Mouse (Mus musculus): ENCODE results near the gene Arf3.

The Arf3 gene

DNA sequence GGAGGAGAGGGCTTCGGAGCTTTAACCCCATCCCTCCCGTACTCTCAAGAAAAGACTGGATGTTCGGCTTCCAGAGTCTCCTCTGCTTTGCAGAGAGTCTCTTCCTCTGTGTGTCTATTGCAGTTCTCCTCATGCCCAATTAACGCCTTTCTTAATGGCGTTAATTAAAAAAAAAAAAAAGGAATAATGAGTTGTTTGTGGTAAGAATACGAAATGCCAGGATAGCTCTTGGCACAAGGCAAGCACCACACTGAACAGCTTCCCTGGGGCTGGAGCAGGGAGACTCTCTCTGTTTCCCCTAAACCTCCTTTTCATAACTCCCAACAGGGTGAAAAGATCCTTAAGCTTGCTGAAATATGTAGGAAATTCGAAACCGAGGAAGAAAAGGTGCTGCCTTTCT lies 40.8 kb downstream of the Arf3 start:
- no peak for DNase-seq (ENCODE audit: low read depth)

DNA sequence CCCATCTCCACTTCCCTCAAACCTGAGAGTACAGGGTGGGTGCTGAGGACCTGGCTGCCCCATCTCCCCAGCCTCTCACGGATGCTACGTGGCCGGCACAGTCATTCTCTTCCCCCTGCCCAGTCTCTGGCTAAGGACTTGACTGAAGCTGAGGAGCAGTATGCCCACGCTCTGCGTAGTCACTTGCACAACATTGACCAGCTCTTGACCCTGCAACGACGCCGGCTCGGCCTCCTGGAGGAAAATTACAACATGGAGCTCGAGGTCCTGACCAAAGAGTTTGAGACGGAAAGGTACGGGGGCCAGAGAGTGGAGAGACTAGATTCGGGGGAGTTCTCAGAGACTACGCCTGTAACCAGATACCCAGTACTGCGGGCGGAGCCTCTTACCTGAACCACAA lies 45.7 kb downstream of the Arf3 start:
- no peak for DNase-seq (ENCODE audit: low read depth)

DNA sequence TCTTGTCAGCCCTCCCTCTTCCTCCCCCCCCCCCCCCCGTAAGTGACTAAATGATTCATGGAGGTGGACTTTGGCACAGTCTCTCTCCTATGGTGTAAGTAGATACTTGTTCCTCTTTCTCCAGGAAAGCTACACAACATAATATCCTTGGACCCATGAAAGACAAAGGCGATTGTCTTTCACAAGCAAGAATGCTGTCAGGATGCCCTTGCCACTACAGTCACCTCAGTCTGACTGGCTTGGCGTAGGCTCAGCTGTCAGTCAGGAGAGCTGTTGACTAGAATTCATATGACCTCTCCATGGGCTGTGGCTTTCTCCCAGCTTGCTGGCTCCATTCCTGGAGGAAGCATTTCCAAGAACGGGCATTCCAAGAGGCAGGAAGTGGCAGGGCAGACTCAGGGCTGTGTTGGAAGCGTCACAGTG lies 48.8 kb downstream of the Arf3 start:
- peak; percentile 79 for DNase-seq (ENCODE audit: low read depth)

DNA sequence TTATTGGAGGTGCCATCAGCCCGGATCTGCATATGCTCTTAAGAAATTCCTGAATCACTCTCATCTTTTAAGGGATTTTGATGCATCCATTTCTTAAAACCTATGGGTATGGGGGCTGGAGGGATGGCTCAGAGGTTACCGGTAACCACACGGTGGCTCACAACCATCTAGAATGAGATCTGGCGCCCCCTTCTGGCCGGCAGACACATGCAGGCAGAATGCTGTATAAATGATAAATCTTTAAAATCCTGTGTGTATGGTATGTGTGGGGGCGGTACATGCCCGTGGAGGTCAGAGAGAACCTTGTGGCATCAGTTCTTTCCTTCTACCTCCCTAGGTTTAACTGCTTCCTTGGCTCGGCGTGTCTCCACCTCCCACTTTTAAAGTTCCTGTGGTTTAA lies 52.6 kb downstream of the Arf3 start:
- peak; percentile 79 for DNase-seq (ENCODE audit: low read depth)

DNA sequence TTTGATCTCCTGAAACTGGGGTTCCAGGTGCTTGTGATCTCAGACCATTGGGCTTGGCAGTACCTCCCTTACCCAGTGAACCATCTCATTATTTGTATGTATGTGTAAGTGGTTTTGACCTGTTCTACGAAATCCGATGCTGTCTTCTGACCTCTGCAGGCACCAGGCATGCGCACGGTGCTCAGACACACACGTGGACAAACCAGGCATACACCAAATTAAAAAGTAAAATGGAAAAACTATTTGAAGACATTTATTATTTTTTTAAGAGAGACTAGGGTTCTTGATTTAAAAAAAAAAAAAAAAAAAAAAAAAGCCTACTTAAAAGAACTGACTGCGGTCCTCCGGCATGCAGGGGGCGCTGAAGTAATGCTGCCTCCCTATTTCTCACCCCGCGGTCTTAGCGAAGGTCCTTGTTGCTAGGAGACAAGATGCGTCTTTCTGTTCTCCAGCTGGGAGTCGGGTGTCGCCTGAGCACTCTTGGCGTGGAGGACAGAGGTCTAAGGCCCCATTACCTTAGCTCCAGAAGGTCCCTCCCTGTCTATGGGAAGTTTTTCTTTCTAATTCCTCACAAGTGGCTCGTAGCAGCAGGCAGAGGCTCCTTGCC lies 55.1 kb downstream of the Arf3 start, which contains the start of gene Ccdc65:
Ccdc65 (plus strand) TSS at position 442 of the 607 bp plus-strand sequence.
- DNase-seq (ENCODE audit: low read depth) = peak; percentile 92

DNA sequence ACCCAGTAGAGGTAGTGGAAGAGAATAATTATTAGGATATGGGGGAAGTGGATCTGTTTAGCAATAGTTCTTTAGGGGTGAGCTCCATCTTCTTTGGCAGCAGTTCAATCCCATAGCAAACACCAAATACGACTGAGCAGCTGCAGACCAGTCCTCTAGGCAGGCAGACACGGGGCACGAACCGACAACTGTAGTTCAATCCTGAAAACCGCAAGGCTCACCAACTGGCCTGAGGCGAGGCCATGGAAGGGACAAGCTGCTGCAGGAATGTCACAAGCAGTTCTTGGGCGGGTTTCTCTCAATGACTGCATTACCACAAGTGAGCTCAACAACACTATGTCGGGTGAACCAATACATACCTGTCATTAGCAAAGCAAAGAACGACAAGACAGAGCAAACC lies 58.7 kb downstream of the Arf3 start:
- DNase-seq (ENCODE audit: low read depth) = no peak

DNA sequence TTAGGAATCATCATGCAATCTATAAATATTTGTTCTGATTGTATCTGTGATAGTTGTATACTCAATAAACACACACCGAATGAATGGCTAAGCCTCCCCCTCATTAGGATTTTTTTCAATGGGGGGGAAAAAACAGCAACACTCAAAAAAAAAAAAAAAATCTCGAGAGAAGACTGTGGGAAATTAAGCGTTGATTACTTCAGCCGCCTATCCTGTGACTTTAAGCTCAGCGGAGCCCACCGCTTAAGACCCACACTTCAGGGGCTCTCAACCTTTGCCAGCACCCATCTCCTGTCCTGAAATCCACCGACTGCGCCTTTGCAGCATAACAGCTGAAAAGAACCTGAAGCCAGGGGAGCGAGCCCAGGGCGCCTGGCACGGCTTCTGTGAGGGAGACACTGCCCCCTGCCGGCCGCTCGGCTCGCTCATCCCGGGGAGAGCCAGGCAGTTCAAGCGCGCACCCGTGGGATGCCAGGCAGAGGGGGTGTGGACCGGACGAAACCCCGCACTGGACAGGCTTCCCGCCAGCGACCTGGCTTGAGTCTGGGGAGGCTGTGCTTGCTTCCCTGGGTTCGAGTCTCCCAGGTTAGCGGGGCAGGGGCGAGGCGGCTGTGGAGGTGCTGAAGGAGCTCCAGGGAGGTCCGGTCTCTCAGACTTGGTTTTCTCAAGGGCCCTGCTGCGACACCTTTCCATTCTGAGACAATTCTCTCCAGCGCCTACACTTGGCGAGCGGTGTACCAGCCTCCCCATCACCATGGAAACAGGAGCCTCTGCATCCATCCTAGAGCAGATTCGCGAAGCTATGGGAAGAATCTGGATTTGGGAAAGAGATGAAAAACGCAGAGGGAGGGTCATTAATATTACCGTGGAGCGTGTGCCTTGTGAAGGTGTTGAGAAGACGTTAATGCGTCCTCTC lies 63.6 kb downstream of the Arf3 start:
- DNase-seq (ENCODE audit: low read depth) = peak; percentile 77

DNA sequence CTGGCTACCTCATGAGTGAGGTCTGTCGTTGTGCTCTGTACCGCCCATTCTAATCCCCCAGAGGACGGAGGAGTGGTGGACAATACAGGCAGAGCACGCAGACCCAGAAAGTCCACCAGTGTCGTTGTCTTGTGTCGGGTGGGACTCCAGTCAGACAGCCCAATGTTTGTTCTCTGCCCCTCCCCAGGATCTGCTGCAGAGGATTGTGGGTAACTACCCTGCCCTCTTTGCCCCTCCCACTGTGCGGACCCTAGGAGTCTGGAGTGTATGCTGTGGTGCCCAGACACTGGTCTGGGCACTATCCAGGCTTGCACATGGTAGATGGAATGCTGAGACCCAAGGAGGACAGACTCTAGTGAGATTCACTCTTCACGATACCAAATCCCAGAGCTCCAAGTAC lies 66.8 kb downstream of the Arf3 start:
- DNase-seq (ENCODE audit: low read depth) = no peak

DNA sequence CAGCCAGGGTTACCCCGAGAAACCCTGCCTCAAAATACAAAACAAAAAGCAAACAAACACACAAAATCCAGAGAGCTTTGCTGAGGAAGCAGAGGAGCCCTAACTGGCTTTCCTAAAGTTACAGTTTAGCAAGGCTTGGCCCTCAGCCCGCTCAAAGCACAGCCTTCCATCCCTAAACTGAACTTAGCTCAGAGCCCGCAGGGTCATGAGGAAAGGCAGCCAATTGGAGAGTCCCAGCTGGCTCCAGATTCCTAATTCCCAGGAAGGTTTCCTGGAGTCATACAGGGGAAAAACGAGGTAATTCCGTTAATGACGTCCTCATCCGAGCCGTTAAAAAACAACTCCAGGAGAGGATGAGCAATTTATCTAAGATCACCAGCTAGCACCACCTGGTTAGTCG lies 67.3 kb downstream of the Arf3 start:
- no peak for DNase-seq (ENCODE audit: low read depth)

DNA sequence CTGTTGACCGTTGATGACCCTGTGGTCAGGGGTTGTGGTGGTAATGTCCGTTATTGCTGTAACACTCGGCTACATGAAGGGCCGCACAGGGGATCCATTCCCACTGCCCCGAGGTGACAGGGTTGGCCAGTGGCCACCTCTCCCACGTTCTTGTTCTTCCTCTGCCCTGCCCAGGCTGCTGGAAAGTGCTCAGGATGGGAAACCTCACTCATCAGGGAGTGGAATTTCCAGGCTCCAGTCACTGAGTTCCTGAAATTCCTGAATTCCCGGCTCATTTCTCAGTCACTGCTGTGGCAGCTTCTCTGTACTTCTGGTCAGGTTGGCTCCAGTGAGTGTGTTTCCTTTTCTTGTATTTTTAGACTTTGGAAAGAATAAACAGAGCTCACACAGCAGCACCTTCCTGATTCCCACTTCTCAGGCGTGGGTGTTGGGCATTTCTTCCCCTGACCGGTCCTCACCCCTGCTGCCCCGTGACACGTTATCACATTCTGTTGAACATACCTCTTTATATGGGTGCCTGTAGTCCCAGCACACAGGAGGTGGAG lies 70.8 kb downstream of the Arf3 start:
- DNase-seq (ENCODE audit: low read depth) = peak; percentile 84

DNA sequence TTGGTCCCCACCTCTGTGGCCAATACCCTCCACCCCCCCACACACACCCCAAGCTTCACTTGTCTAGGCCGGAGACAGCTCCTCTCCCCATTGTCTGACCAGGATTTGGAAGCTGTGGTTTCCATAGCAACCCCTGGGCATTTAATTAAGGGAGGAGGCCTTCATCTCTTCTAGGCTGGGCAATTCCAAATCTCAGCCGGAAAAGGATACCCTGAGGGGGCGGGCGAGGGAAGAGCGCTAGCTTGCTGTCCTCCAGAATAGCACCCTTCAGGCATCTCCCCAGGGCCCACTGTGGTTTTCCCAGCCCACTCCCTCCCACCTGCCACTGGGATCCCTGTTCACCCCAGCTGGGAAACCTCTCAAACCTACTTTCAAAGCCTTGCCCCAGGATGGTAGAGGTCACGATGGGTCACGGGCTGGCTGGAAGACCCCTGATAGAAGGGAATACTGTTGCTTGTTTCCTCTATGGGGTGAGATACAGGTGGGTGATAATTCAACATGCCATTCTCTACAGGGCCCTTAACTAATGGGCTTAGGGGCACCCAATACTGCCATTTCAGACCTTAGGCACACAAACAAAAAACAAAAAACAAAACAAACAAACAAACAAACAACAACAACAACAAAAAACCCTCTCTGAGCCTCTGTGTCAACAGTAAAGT lies 71.4 kb downstream of the Arf3 start:
- DNase-seq (ENCODE audit: low read depth) = no peak

DNA sequence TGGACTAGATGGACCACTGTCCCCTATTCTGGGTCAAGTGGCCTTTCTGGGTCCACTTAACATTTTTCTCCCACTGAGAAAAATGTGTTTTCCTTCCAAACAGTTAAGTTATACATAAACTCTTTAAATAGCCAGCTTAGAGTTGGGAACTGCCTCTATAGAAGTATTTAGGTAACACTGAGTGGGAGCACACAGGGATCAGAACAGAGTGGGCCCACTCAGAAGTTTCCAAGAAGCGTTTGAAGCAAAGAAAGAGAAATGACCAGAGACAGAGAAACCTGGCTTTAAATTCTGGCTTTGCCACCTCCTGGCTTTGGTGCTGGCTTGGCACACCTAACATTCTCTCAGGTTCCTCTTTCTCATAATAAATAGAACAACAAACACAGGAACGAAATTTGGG lies 73.3 kb downstream of the Arf3 start:
- no peak for DNase-seq (ENCODE audit: low read depth)

Measured in 416B (cell line).